In genomic region chr8:84638555-84639161, GRCm38 (mm10) we compare ENCODE assay signal across 7 mouse cellular contexts. TPM values are rescaled to one million over a fixed set of nuclear protein-coding genes. Genes with fewer than 3 reads are reported as not detected.
DNase-seq lines count a peak whose midpoint lies in the region; ATAC-seq and TF ChIP-seq lines count a peak whose summit lies in the region.

No protein-coding gene starts in this region.

- H3K27me3 ChIP-seq in C2C12 (ENCODE audit: control insufficient read depth, insufficient read depth, insufficient read length), result no peaks in the 10 kb centered on the region
- peaks cover 6% of the 10 kb centered on the region for H3K27me3 ChIP-seq in embryonic facial prominence, embryonic 10.5 days (replicated peaks; ENCODE audit: low read depth, poor library complexity, severe bottlenecking)
- H3K27me3 ChIP-seq in liver, adult 2 months (ENCODE audit: control insufficient read depth, insufficient read depth, low read length), result no peaks in the 10 kb centered on the region
- no peaks in the 10 kb centered on the region for H3K27me3 ChIP-seq in neural tube, embryonic 14.5 days (ENCODE audit: control insufficient read depth, insufficient read depth, low read length)

- peak; percentile 30 for DNase-seq in 3T3-L1 (ENCODE audit: low read depth, low spot score)
- DNase-seq in embryonic facial prominence, embryonic 10.5 days (ENCODE audit: low spot score), result no peak
- peak; percentile 55 to 59 for DNase-seq in heart, postnatal 36 days
- no peak for DNase-seq in liver, adult 2 months (ENCODE audit: extremely low read depth, low read depth, low spot score)
- DNase-seq in frontal cortex, postnatal 25 days (ENCODE audit: low spot score in 2 of 2), result no peak

- no peaks in the 10 kb centered on the region for H3K9me3 ChIP-seq in embryonic facial prominence, embryonic 10.5 days
- no peaks in the 10 kb centered on the region for H3K9me3 ChIP-seq in neural tube, embryonic 14.5 days (ENCODE audit: control insufficient read depth, low read length)

- H3K4me3 ChIP-seq in C2C12 (ENCODE audit: insufficient read depth, poor library complexity, severe bottlenecking), result peak overlapping the region; percentile 39
- H3K4me3 ChIP-seq in embryonic facial prominence, embryonic 10.5 days, result peak overlapping the region; percentile 67
- H3K4me3 ChIP-seq in liver, adult 2 months (ENCODE audit: insufficient read depth, low read depth, low read length), result peak overlapping the region; percentile 83
- peak overlapping the region; percentile 39 for H3K4me3 ChIP-seq in neural tube, embryonic 14.5 days (ENCODE audit: low read depth, low read length)

- WGBS in embryonic facial prominence, embryonic 10.5 days, result under 1% methylated on average over 50 of the region's 52 CpGs
- under 1% methylated on average over 51 of the region's 52 CpGs for WGBS in liver, adult 2 months
- 0% methylated on average over 34 of the region's 52 CpGs for WGBS in neural tube, embryonic 14.5 days

- H3K79me2 ChIP-seq in C2C12 (ENCODE audit: control insufficient read depth, insufficient read depth), result no peaks in the 10 kb centered on the region
- H3K79me2 ChIP-seq in liver, adult 2 months (ENCODE audit: control insufficient read depth, insufficient read depth, low read length), result no peaks in the 10 kb centered on the region

- no peaks in the 10 kb centered on the region for H3K36me3 ChIP-seq in C2C12 (ENCODE audit: control insufficient read depth, insufficient read depth)
- H3K36me3 ChIP-seq in embryonic facial prominence, embryonic 10.5 days (replicated peaks), result no peaks in the 10 kb centered on the region
- H3K36me3 ChIP-seq in liver, adult 2 months (ENCODE audit: control insufficient read depth, insufficient read depth, low read length), result no peaks in the 10 kb centered on the region
- H3K36me3 ChIP-seq in neural tube, embryonic 14.5 days (ENCODE audit: control insufficient read depth, insufficient read depth, low read length), result peaks cover 2% of the 10 kb centered on the region; the same call in 1 of the 2 replicates

- H3ac ChIP-seq in C2C12 (ENCODE audit: control insufficient read depth, insufficient read length, low read depth), result peak overlapping the region; percentile 65

- intact Hi-C loops in heart, postnatal 36 days (cut with DNase I), result loop anchor here (2.0 to 5.0 kb wide), 4 partner anchors 46 to 174 kb away; partner anchors contain the start of genes Nacc1 and Trmt1

- no peaks in the 10 kb centered on the region for H3K79me3 ChIP-seq in C2C12 (ENCODE audit: low read depth)

- H3K27ac ChIP-seq in embryonic facial prominence, embryonic 10.5 days (replicated peaks), result peak overlapping the region; percentile 95
- peak overlapping the region; percentile 75; the same call in 1 of the 2 replicates for H3K27ac ChIP-seq in liver, adult 2 months (replicated peaks; ENCODE audit: insufficient read depth, low read depth, low read length)
- peak overlapping the region; percentile 86 for H3K27ac ChIP-seq in neural tube, embryonic 14.5 days (ENCODE audit: low read depth, low read length)

- no peak for TF ChIP-seq POLR2A in liver, adult 2 months (IDR thresholded peaks at IDR 0.05; ENCODE audit: extremely low read depth, insufficient read depth, low read length)

- peaks cover 66% of the 10 kb centered on the region for H3K4me1 ChIP-seq in embryonic facial prominence, embryonic 10.5 days
- peaks cover 15% of the 10 kb centered on the region for H3K4me1 ChIP-seq in liver, adult 2 months (ENCODE audit: control insufficient read depth, insufficient read depth, low read length)
- peaks cover 12% of the 10 kb centered on the region; the same call in 1 of the 2 replicates for H3K4me1 ChIP-seq in neural tube, embryonic 14.5 days (ENCODE audit: control insufficient read depth, insufficient read depth, low read length)

- peak overlapping the region; percentile 86 for H3K4me2 ChIP-seq in neural tube, embryonic 14.5 days (ENCODE audit: low read depth, low read length)

- peak; percentile 12 for ATAC-seq in neural tube, embryonic 14.5 days (ENCODE audit: low read depth)

- no peak for TF ChIP-seq CTCF in C2C12 (IDR thresholded peaks at IDR 0.05; ENCODE audit: control insufficient read depth, insufficient read depth, insufficient read length)
- TF ChIP-seq CTCF in liver, adult 2 months (IDR thresholded peaks at IDR 0.05; ENCODE audit: low read depth, low read length), result no peak

- H3K9ac ChIP-seq in liver, adult 2 months (ENCODE audit: low read depth, low read length), result peak overlapping the region; percentile 86
- H3K9ac ChIP-seq in neural tube, embryonic 14.5 days (replicated peaks; ENCODE audit: low read depth, low read length), result peak overlapping the region; percentile 68

TF ChIP-seq in C2C12, 6 proteins besides CTCF, POLR2A, EP300 and RAD21:
- no peak for TF ChIP-seq USF1 (IDR thresholded peaks at IDR 0.05; ENCODE audit: low read depth)
- no peak for TF ChIP-seq FOSL1 (IDR thresholded peaks at IDR 0.05; ENCODE audit: insufficient read depth, low read length, poor library complexity, severe bottlenecking)
- no peak for TF ChIP-seq CEBPB (IDR thresholded peaks at IDR 0.05; ENCODE audit: low read depth)
- no peak for TF ChIP-seq MYOD1 (IDR thresholded peaks at IDR 0.05; ENCODE audit: control insufficient read depth, insufficient read length, low read depth)
- TF ChIP-seq MYOG (IDR thresholded peaks at IDR 0.05; ENCODE audit: control insufficient read depth, extremely low read depth, insufficient read length), result no peak
- no peak for TF ChIP-seq MAX (IDR thresholded peaks at IDR 0.05)

RNA-seq across cellular contexts. Expression of gene Ier2, which starts 24.0 kb away (rescaled TPM):
- polyA plus RNA-seq in C2C12 (2012; fragmentation: generic; extraction: Trizol), result 61.4 TPM
- 140 and 148 TPM in 2 replicates for polyA plus RNA-seq in embryonic facial prominence, embryonic 10.5 days (2016; fragmentation: Nextera tagmentation; extraction: Ambion mirVana)
- 10 to 100 TPM; 12.6 to 16.5 TPM for total RNA-seq in heart, postnatal 36 days (2021)
- total RNA-seq in liver, adult 2 months (2014; rRNA removed), result 13.1 and 15.6 TPM in 2 replicates
- 12.0 and 12.6 TPM in 2 replicates for polyA plus RNA-seq in liver, adult 2 months (2012; rRNA removed)
- 14.4 and 20.9 TPM in 2 replicates for polyA plus RNA-seq in neural tube, embryonic 14.5 days (2014; fragmentation: Nextera tagmentation; extraction: Ambion mirVana)

RNA-seq across cellular contexts. Expression of gene Trmt1, which starts 47.4 kb away (rescaled TPM):
- polyA plus RNA-seq in C2C12 (2012; fragmentation: generic; extraction: Trizol), result 117 TPM
- polyA plus RNA-seq in embryonic facial prominence, embryonic 10.5 days (2016; fragmentation: Nextera tagmentation; extraction: Ambion mirVana), result 69.1 and 71.2 TPM in 2 replicates
- total RNA-seq in heart, postnatal 36 days (2021), result 10 to 100 TPM; 36.1 to 39.2 TPM
- total RNA-seq in liver, adult 2 months (2014; rRNA removed), result 20.7 and 27.3 TPM in 2 replicates
- polyA plus RNA-seq in liver, adult 2 months (2012; rRNA removed), result 44.6 and 58.6 TPM in 2 replicates
- 59.8 and 70.2 TPM in 2 replicates for polyA plus RNA-seq in neural tube, embryonic 14.5 days (2014; fragmentation: Nextera tagmentation; extraction: Ambion mirVana)

RNA-seq across cellular contexts. Expression of gene Nacc1, which starts 49.0 kb away (rescaled TPM):
- polyA plus RNA-seq in C2C12 (2012; fragmentation: generic; extraction: Trizol), result 81.5 TPM
- polyA plus RNA-seq in embryonic facial prominence, embryonic 10.5 days (2016; fragmentation: Nextera tagmentation; extraction: Ambion mirVana), result 30.4 and 30.8 TPM in 2 replicates
- total RNA-seq in heart, postnatal 36 days (2021), result 10 to 100 TPM; 27.3 to 30.1 TPM
- 5.3 and 8.0 TPM in 2 replicates for total RNA-seq in liver, adult 2 months (2014; rRNA removed)
- polyA plus RNA-seq in liver, adult 2 months (2012; rRNA removed), result 31.0 and 32.6 TPM in 2 replicates
- polyA plus RNA-seq in neural tube, embryonic 14.5 days (2014; fragmentation: Nextera tagmentation; extraction: Ambion mirVana), result 15.3 and 16.6 TPM in 2 replicates

Comparison
In these comparisons a context has a peak if more than half of its experiments do, and no peak if none do; other contexts are left out.
1. DNase-seq: peak in 3T3-L1 (single experiment) and heart, postnatal 36 days (2 of 2); none in embryonic facial prominence, embryonic 10.5 days (single experiment), liver, adult 2 months (single experiment) and frontal cortex, postnatal 25 days (0 of 2).
2. Peak in every context shown above with its lines, with median percentiles within 50 percentile points of each other: H3K4me3 ChIP-seq and H3K27ac ChIP-seq.